Mouse (Mus musculus): ENCODE data around the gene Fam210b.

The Fam210b gene

GRCm38 (mm10) chr2:172350773-172351172 is 5.4 kb downstream of the Fam210b start:
- no peak for DNase-seq

GRCm38 (mm10) chr2:172353218-172353617 is 7.9 kb downstream of the Fam210b start:
- DNase-seq = no peak

- no peak for DNase-seq
Observed at GRCm38 (mm10) chr2:172354761-172355160, 9.4 kb downstream of the Fam210b start.

- DNase-seq = no peak
Observed at GRCm38 (mm10) chr2:172355833-172356232, 10.5 kb downstream of the Fam210b start.

GRCm38 (mm10) chr2:172363176-172363575 is 17.8 kb downstream of the Fam210b start:
- no peak for DNase-seq

GRCm38 (mm10) chr2:172370411-172371223 is 25.3 kb downstream of the Fam210b start, which contains the start of the genes Aurka and Cstf1:
Aurka (minus strand) TSS chr2:172370535.
Cstf1 (plus strand) TSS chr2:172370681.
- peak; percentile 97 for DNase-seq

GRCm38 (mm10) chr2:172371258-172371657 is 25.9 kb downstream of the Fam210b start:
- DNase-seq = no peak

- no peak for DNase-seq
Observed at GRCm38 (mm10) chr2:172376551-172376950, 31.2 kb downstream of the Fam210b start.

- no peak for DNase-seq
Observed at GRCm38 (mm10) chr2:172376999-172377515, 31.7 kb downstream of the Fam210b start.

GRCm38 (mm10) chr2:172378332-172378731 is 33.0 kb downstream of the Fam210b start:
- DNase-seq = peak; percentile 40

GRCm38 (mm10) chr2:172380513-172380912 is 35.1 kb downstream of the Fam210b start:
- no peak for DNase-seq

- no peak for DNase-seq
Observed at GRCm38 (mm10) chr2:172381341-172381740, 36.0 kb downstream of the Fam210b start.

- DNase-seq = no peak
Observed at GRCm38 (mm10) chr2:172381898-172382297, 36.5 kb downstream of the Fam210b start.

- no peak for DNase-seq
Observed at GRCm38 (mm10) chr2:172384715-172385114, 39.4 kb downstream of the Fam210b start.

- DNase-seq = no peak
Observed at GRCm38 (mm10) chr2:172390341-172390740, 45.0 kb downstream of the Fam210b start.

- DNase-seq = peak; percentile 79
Observed at GRCm38 (mm10) chr2:172392041-172392521, 46.7 kb downstream of the Fam210b start.

GRCm38 (mm10) chr2:172393391-172394051 is 48.2 kb downstream of the Fam210b start, which contains the start of gene Cass4:
Cass4 (plus strand) TSS chr2:172393794.
- no peak for DNase-seq

GRCm38 (mm10) chr2:172394052-172394392 is 48.7 kb downstream of the Fam210b start:
- DNase-seq = no peak

GRCm38 (mm10) chr2:172394671-172395070 is 49.3 kb downstream of the Fam210b start:
- no peak for DNase-seq

- no peak for DNase-seq
Observed at GRCm38 (mm10) chr2:172395961-172396360, 50.6 kb downstream of the Fam210b start.

- DNase-seq = no peak
Observed at GRCm38 (mm10) chr2:172399901-172400300, 54.5 kb downstream of the Fam210b start.

GRCm38 (mm10) chr2:172401116-172401825 is 55.9 kb downstream of the Fam210b start:
- DNase-seq = no peak

GRCm38 (mm10) chr2:172404239-172404638 is 58.9 kb downstream of the Fam210b start:
- no peak for DNase-seq
